Mouse (Mus musculus) frontal cortex, postnatal 14 days (tissue): Measurements from ENCODE around the gene Dhps.
"Not testable (repeated sequence)": the region's sequence is repeated elsewhere in the genome, so short reads cannot be mapped to it uniquely, and the experiment has no call there.

ENCODE experiments used
- DNase-seq, 2 experiments: peaks; one replicate each; pipeline ENCODE4 v3.0.0; 2022; ENCODE audit warnings: low spot score in 2 of 2

Dhps gene

DNA sequence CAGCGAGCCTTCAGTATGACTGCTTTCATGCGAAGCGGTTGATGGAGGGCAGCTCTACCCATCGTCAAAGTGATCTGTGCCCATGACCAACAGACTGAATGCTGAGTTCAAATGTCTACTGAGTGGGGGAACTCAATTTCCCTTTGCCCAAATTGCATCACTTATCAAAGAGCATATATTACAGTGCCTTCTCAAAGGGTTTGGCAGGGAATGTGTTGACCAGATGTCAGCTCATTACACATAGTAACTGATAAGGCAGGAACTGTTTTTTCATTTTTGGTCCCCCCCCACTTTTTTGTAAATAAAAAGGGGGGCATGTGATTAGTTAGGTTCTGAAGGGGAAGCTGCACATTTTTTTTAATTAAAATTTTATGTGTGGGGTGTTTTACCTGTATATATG lies 9.0 kb upstream of the Dhps start:
- DNase-seq, result no peak

DNA sequence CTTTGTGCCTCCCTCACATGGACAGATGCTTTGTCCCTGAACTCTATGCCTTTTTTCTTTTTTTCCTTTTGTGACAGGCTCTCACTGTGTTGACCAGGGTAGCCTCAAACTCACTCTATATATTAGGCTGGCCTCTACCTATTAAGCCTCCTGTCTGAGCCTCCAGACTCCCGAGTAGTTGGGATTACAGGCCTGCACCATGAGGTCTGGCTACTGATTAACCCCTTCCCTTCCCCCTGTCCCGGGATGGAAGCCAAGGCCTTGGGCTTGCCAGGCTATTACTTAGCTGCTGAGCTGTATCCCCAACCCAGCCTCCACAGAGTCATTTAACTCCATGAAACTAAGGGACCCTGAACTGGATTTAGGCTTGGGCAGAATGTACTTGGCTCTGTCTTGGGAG lies 6.3 kb upstream of the Dhps start:
- DNase-seq, result no peak

DNA sequence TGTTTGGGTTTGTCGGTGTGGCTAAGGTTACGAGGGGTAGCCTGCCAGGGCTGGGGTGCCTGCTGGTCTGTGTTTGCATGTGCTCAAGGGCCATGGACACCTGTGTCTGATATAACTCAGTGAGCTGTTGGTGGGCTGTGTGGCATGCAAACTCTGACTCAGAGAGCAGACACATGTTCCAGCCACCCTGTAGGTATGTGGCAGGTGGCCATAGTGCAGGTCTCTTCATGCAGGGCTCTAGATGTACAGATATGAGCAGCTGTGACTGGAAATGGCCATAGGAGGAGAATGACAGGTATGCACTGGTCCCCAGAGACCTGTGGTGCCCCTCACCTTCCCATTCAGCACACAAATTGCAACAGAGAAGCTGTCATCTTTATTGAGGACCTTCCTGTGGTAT lies 4.4 kb upstream of the Dhps start:
- no peak for DNase-seq

DNA sequence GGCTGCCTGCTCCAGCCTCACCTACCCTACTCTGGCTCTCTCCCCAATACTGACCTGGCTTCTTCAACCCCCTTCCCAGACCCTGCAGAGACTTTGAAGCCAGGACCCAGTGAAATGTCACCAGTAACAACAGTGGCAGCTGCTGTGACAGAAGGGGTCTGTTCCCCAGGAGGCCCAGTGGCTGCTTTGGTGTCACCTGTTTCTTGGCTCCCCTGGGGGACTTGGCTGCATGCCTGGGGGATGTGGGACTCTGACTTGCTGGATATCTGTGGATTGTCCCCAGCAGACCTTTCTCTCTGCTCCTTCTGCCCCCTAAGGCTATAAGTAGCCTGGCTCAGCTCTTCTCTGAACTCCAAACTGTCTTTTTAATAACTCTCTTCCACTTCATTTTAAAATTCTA lies 3.6 kb upstream of the Dhps start, which contains the start of gene Gm5741:
TSS of gene Gm5741 (minus strand) at position 1 of the 400 bp plus-strand sequence.
- no peak for DNase-seq

DNA sequence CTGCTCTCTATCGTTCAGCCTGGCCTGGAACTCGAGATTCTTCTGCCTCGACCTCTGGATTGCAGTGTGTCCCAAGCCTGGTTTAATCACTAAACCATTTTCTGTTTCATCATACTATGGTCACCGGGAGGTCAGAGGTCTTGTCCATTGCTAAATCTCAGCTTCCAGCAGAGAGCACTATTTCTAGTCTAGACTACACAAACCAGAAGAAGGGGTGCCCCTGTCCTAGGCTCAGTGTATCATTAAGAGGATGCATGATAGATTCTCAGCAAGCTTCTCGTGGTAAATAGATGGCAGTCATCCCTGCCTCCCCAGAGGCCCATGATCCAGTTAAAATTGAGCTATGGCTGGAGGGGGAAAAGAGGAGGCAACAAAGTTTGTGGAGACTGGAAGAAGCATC lies 516 bp upstream of the Dhps start:
- no peak for DNase-seq

DNA sequence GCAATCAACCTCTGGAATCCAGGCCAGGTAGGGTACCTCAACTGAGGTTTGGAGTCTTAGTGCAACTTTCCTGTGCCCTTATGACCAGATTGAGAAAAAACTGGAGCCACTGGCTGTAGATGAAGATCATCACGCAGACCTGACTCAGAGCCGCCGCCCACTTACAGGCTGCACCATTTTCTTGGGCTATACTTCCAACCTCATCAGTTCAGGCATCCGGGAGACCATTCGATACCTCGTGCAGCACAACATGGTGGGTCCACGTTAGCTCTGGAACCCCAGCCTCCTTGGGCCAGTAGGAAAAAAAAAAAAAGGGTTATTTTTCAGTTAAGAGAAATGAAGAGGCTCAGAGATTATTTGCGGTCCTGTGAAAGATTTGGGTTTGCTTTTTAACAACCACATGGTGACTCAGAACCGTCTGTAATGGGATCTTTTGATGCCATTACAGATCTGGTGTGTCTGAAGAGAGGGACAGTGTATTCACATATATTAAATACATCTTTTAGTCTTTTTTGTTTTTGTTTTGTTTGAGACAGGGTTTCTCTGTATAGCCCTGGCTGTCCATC lies 890 bp downstream of the Dhps start:
- DNase-seq, result no peak

DNA sequence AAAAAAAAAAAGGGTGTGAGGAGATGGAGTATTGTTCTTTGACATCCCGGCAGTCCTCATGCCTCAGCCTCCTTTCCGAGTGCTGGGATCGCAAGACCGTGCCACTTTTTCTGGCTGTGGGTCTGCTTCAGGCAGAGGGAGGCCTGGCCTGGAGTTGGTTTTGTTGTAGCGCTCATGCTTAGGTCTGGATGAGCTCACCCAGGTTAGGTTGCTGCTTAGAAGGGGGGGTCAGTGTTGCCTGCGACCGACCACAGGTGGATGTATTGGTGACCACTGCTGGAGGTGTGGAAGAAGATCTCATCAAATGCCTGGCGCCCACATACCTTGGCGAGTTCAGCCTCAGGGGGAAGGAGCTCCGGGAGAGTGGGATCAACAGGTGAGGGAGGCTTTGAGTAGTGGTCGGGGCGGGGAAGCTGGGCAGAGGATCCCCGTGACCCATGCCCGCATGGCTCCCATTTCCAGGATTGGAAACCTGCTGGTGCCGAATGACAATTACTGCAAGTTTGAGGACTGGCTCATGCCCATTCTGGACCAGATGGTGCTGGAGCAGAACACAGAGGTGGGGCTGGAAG lies 1.6 kb downstream of the Dhps start:
- DNase-seq, result no peak

DNA sequence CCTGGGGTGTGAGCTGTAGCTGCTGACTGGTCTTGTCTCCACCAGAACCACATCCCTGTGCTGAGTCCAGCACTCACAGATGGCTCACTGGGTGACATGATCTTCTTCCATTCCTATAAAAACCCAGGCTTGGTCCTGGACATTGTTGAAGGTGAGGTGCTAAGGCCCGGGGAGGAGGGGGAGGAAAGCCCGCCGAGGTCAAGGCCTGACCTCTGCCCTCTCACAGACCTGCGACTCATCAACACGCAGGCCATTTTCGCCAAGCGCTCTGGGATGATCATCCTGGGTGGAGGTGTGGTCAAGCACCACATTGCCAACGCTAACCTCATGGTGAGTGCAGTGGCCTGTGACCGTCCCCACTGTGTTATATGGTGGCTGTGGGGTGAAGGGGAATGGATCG lies 2.6 kb downstream of the Dhps start:
- no peak for DNase-seq

DNA sequence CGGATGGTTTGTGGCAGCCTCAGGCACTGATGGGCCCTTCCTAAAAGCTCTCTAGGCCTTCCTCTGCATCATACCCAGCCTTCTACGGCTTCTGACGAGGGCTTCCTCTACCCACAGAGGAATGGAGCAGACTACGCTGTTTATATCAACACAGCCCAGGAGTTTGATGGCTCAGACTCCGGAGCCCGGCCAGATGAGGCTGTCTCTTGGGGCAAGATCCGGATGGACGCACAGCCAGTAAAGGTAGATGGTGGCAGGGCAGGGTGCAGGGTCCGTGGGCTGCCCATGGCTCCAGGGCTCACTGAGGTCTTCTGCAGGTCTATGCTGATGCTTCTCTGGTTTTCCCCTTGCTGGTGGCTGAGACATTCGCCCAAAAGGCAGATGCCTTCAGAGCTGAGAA lies 3.1 kb downstream of the Dhps start:
- no peak for DNase-seq

DNA sequence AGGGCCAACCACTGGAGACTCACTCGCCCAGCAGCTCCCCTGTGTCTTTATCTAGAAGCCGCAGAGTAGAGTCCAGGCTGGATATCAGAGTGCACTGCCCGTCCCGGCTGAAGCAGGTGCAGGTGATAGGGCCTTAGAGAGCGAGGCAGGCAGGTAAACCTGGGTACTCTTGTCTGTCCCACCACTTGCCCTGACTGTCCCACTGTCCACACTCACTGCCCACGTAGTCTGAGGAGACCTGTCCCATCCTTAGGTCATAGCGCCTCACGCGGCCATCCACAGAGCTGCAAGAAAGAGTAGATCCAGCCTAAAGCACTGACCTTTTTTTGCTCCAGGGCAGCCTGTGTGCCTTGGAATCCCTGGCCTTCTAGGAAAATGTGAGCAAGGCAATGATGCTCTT lies 4.4 kb downstream of the Dhps start:
- no peak for DNase-seq

DNA sequence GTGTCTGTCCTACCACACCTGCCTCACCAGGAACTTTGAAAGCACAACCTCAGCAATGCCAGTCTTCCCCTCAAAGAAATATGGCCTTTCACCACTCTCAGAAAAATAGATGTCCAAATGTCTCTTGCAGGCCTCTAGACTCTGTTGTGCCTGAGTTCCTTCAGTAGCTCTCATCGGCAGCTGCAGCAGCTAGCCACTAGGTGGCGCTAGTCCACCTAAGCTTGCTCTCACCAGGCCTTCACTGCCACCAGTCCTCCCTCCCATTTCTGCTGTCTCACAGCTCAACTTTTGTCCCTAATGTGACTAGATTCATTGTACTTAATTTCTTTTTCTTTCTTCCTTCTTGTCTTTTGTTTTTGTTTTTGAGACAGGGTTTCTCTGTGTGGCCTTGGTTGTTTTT lies 5.4 kb downstream of the Dhps start:
- peak; percentile 68 to 74 for DNase-seq

DNA sequence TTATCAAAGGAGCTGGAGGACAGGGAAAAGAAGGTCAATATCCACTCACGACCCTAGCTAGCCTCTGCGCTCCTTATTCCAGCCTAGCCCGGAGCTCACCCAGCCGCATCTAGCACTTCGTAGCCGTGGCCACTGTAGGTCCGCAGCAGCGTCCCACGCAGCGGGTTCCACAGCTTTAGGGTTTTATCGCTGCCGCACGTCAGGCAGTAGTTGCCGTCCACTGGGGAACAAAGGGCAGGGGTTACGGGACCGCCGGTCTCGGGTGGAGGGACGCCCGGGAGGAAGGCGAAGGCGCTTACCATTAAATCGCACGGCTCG lies 8.6 kb downstream of the Dhps start:
- no peak for DNase-seq

DNA sequence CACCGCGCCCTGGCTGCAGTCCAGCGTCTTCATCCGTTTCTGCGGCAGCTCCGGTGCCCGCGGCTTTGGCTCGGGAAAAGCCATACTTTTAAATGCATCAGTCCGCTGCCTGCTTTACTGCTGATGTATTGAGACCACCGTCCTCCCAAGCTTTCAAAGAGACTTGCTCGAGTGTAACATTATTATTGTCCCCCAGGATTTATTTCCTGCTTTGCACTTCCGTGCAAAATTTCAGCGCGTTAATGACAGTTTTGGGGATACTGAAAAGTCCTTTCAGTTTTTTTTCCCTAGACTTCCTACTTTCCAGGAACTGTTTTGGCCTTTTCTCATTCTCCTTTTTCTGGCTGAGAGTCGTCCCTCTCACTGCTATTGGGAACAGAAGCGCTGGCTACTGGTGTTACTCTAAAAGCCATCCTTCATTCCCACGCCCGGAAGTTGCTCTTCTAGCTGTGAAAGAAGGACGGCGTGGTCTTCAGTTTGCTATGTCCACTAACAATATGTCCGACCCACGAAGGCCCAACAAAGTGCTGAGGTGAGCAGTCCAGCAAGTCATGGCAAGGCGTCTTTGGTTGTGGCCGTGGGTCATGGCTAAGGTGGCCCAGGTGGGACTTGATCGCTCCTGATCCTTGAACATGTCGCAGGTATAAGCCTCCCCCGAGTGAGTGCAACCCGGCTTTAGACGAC lies 9.1 kb downstream of the Dhps start, which contains the start of gene Wdr83os:
TSS of gene Wdr83os (plus strand) at position 209 of the 684 bp plus-strand sequence.
- DNase-seq, result peak in 1 of 2 experiments; percentile 32

DNA sequence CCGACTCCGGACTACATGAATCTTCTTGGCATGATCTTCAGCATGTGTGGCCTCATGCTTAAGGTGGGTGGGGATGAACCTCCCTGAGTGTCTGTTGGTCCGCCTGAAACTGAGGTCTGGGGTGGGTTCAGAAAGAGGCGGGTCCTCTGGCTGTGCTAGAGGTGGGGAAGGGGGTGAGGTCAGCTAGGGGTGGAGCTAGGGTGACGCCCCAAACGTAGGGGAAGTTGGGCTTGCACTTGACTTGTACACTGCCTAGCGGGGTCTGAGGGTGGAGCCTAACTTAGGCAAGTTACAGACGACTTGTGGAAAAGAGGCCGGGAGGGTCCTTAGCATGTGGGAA lies 9.6 kb downstream of the Dhps start, which contains the start of gene Wdr83:
TSS of gene Wdr83 (minus strand) at position 91 of the 340 bp plus-strand sequence.
- no peak for DNase-seq

DNA sequence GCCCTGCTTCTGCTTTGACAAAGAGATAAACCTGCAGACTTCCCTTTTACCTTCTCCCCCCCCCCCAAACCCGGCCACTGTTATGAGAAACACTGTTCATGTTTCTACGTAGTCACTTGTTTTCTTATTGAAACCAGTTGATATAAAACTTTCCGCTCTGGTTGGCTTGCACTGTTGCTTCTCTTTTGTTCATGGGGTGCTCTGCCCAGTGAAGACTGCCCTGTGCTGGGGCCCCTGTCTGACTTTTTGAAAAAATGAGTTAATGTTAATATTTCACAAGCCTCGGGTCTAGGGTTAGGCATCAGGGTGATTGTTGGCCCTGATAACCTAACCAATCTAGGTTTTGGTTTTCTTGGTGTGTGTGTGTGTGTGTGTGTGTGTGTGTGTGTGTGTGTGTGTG lies 10.6 kb downstream of the Dhps start:
- not testable (repeated sequence) for DNase-seq

DNA sequence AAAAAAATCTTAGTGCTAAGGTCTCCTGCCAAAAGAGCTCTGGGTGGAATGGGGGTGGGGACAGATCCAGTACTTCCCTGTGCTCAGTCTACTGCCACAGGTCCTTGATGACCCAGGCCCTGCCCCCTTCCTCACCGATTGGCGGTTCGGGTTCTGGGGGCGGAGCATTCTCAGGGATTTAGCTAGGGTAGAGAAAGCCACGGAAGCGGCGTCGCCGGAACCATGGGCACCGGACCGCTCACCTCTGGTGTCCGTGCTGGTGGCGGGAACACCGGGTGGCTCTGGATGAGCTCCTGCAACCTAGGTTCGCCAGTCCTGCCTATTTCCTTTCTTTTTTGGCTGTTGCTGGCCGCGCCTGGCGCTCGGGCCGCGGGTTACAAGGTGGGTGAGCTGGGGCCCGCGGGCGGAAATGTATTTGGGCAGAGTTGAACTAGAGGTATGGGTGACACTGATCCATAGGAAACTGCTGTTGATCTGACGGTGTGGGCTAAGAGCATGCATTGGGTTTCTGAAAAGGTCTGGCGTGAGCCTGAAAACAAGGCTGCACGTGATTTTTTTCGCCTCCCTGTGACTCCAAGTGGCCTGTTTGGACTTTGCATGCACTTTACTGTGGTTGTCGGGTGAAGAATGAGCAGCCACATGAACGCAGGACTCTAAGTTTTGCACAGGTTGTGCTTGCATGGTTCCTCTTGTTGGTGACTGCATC lies 11.7 kb downstream of the Dhps start, which contains the start of gene Man2b1:
TSS of gene Man2b1 (plus strand) at position 163 of the 706 bp plus-strand sequence.
- peak; percentile 84 to 87 for DNase-seq

DNA sequence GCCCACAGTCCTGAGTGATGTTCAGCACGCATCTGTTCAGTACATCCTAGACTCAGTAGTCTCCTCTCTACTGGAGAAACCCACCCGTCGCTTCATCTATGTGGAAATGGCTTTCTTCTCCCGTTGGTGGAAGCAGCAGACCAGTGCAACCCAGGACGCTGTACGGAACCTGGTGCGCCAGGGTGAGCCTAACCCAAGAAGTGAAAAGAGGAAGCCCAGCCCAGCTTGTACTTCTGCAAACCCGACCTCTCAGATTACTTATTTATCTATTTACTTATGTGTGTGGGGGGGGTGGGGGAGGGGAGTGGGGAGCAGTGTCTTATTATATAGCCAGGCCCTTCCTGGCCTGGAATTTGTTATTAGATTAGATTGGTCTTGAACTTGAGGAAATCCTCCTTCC lies 13.1 kb downstream of the Dhps start:
- no peak for DNase-seq

DNA sequence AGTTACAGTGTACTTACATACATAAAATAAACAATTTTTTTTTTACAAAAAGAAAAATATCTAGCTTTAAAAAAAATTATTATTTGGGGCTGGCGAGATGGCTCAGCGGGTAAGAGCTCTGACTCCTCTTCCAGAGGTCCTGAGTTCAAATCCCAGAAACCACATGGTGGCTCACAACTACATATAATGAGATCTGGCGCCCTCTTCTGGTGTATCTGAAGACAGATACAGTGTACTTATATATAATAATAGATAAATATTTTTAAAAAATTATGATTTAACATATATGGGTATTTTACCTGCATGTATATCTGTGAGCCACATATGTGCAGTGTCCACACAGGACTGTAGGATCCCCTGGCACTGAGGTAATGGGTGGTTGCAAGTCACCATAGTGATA lies 14.7 kb downstream of the Dhps start:
- DNase-seq, result no peak

DNA sequence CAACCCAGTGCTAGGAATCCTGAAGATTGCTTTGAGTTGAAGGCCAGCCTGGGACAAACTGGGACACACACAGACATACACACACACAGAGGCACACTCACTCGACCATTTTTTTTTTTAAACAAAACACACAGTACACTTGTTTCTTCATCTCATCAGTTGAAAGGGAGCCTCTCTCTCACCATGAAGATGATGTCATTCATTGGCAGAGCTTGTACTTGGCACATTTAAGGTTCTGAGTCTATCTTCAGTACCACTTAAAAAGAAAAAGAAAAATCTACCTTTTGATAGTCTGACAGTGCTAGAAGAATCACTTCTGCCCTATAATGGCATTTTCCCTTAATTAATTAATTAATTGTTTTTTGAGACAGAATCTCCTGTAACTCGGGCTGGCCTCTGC lies 17.2 kb downstream of the Dhps start:
- no peak for DNase-seq

DNA sequence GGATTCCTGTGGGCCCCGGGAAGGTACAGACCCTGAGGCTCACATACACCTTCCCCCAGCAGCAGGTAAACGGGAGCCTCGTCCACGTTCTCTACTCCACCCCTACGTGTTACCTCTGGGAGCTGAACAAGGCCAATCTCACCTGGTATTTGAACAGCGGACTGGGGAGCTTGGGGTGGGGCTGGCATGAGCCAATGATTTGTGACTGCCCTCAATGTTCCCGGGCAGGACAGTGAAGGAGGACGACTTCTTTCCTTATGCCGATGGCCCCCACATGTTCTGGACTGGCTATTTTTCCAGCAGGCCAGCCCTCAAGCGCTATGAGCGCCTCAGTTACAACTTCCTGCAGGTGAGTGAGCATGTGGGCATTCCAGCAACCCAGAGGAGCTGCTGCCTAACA lies 19.3 kb downstream of the Dhps start:
- no peak for DNase-seq

DNA sequence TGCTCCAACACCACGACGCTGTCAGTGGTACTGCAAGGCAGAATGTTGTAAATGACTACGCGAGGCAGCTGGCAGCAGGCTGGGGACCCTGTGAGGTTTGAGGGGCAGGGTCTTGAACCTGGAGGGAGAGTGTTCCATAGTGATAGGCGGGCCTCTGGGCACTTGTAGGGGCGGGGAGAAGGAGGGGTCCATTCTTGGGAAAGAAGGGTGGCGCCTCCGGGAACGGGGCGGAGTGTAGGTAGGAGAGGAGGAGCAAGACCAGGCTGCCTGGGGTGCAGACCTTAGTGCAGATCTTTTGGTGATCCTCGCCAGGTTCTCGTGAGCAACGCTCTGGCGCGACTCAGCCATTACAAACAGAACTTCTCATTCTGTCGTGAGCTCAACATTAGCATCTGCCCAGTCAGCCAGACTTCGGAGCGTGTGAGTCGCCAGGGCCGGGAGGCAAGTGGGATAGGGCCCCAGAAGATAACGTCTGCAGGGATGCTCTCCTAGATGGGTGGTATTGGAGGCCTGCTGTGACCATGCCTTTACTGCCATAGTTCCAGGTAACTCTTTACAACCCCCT lies 20.1 kb downstream of the Dhps start:
- DNase-seq, result no peak

DNA sequence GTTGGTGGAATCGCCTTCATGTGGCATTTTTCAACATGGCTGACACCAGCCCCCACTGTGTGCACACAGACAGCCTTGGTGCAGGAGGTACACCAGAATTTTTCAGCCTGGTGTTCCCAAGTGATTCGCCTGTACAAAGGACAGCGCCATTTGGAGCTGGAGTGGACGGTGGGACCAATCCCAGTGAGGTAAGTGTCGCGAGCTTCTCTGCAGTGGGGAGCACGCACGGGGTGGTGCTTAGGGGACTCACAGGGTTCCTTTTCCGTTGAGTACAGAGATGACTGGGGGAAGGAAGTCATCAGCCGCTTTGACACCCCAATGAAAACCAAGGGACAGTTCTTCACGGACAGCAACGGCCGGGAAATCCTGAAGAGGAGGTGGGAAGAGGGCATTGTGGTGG lies 23.5 kb downstream of the Dhps start:
- DNase-seq, result no peak

DNA sequence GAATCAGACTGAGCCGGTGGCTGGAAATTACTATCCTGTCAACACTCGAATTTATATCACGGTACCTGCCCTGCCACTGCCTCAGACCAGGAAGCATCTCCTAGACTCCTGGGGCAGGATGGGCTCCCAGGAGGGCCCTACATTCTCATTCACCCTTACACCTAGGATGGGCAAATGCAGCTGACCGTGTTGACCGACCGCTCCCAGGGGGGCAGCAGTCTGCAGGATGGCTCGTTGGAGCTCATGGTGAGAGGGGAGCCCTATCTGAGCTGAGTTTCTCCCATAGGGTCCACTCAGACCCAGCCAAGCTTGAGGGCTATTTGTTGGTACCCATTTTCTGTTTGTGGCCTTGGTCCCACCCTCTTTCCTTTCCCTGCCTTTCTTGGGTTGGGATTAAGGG lies 24.0 kb downstream of the Dhps start:
- no peak for DNase-seq
